8 mouse cellular contexts compared by ENCODE assay signal in the genomic region with DNA sequence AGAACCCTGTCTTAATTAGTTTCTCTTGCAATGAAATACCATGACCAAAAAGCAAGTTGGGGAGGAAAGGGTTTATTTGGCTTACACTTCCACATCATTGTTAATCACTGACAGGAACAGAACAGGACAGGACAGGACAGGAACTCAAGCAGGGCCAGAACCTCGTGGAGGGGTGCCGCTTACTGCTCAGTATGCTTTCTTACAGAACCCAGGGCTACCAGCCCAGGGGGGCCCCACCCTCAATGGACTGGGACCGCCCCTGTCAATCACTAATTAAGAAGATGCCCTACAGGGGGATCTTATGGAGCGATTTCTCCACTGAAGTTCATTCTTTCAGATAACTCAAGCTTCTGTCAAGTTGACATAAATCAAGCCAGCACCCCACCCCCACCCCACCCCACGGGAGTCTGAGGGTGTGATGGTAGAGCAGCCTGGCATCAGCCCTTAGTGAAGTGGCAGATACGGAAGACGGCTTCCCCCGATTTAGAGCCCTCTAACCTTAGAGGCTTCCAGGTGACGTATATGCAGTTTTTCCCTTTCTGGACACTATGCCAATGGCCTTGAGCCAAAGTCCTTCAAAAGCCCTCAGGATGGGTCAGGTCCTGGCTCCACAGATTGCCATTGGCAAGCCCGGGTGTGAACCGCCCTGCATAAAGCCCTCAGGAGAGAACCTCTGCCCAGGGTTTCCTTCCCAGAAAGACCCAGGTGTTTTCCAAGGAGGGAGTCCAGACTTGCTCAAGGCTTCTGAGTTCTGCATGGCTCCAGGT. TPM values are rescaled to one million over a fixed set of nuclear protein-coding genes. Genes with fewer than 3 reads are reported as not detected.
DNase-seq lines count a peak whose midpoint lies in the region; ATAC-seq and TF ChIP-seq lines count a peak whose summit lies in the region.

No protein-coding gene starts in this region.

- H3K4me1 ChIP-seq in hindbrain, embryonic 12.5 days, result peaks cover 46% of the 10 kb centered on the region
- peaks cover 38% of the 10 kb centered on the region for H3K4me1 ChIP-seq in limb, embryonic 14.5 days (ENCODE audit: control insufficient read depth, insufficient read depth, low read length)
- peaks cover 26% of the 10 kb centered on the region for H3K4me1 ChIP-seq in midbrain, postnatal 0 days (ENCODE audit: insufficient read depth, low read length)

- H3K9ac ChIP-seq in hindbrain, embryonic 12.5 days, result peak overlapping the region; percentile 83
- no peak overlapping the region for H3K9ac ChIP-seq in limb, embryonic 14.5 days (ENCODE audit: low read depth, low read length, severe bottlenecking)
- H3K9ac ChIP-seq in midbrain, postnatal 0 days (replicated peaks; ENCODE audit: low read length, poor library complexity, severe bottlenecking), result 0 out of 2 replicates have a peak overlapping the region, but pooled peaks have one; percentile 88

- H3K9me3 ChIP-seq in hindbrain, embryonic 12.5 days (replicated peaks), result no peaks in the 10 kb centered on the region
- H3K9me3 ChIP-seq in limb, embryonic 14.5 days (ENCODE audit: control insufficient read depth, low read length), result no peaks in the 10 kb centered on the region
- no peaks in the 10 kb centered on the region for H3K9me3 ChIP-seq in midbrain, postnatal 0 days (ENCODE audit: low read length)

- peaks cover 28% of the 10 kb centered on the region for H3K36me3 ChIP-seq in hindbrain, embryonic 12.5 days
- peaks cover 15% of the 10 kb centered on the region for H3K36me3 ChIP-seq in limb, embryonic 14.5 days (ENCODE audit: control insufficient read depth, insufficient read depth, low read length)
- 0 out of 2 replicates have a peak, but pooled peaks cover 23% of the 10 kb centered on the region for H3K36me3 ChIP-seq in midbrain, postnatal 0 days (ENCODE audit: insufficient read depth, low read length)

- no peak for ATAC-seq in hindbrain, embryonic 12.5 days (ENCODE audit: low FRiP score)
- no peak for ATAC-seq in limb, embryonic 14.5 days (ENCODE audit: low FRiP score, low read depth)
- no peak for ATAC-seq in midbrain, postnatal 0 days (ENCODE audit: low FRiP score)

- TF ChIP-seq POLR2A in limb, embryonic 14.5 days (IDR thresholded peaks at IDR 0.05; ENCODE audit: borderline replicate concordance, extremely low read depth, insufficient read depth, insufficient read length), result no peak

- 14% methylated on average over 11 of the region's 11 CpGs for WGBS in hindbrain, embryonic 12.5 days
- WGBS in limb, embryonic 14.5 days, result 16% methylated on average over 11 of the region's 11 CpGs
- WGBS in midbrain, postnatal 0 days, result 19% methylated on average over 11 of the region's 11 CpGs

- intact Hi-C loops in heart, postnatal 25 days (cut with DNase I), result no loop called here

- peak overlapping the region; percentile 98 for H3K27ac ChIP-seq in hindbrain, embryonic 12.5 days
- peak overlapping the region; percentile 67 for H3K27ac ChIP-seq in limb, embryonic 14.5 days (replicated peaks; ENCODE audit: low read depth, low read length)
- peak overlapping the region; percentile 97 for H3K27ac ChIP-seq in midbrain, postnatal 0 days (ENCODE audit: low read depth, low read length)

- peak overlapping the region; percentile 46 for H3K4me3 ChIP-seq in hindbrain, embryonic 12.5 days
- peak overlapping the region; percentile 79 for H3K4me3 ChIP-seq in limb, embryonic 14.5 days (replicated peaks; ENCODE audit: low read length)
- H3K4me3 ChIP-seq in midbrain, postnatal 0 days (ENCODE audit: low read depth, low read length), result peak overlapping the region; percentile 74

- peak overlapping the region; percentile 94 for H3K4me2 ChIP-seq in hindbrain, embryonic 12.5 days (replicated peaks)
- H3K4me2 ChIP-seq in limb, embryonic 14.5 days (replicated peaks; ENCODE audit: low read depth, low read length, severe bottlenecking), result peak overlapping the region; percentile 90
- H3K4me2 ChIP-seq in midbrain, postnatal 0 days (ENCODE audit: low read depth, low read length, poor library complexity, severe bottlenecking), result peak overlapping the region; percentile 87

- peak; percentile 54 for DNase-seq in heart, adult 18-20 months
- DNase-seq in heart, postnatal 25 days (ENCODE audit: low spot score), result no peak
- DNase-seq in limb, embryonic 14.5 days (ENCODE audit: low spot score), result peak; percentile 19
- peak; percentile 46 for DNase-seq in midbrain, postnatal 0 days (ENCODE audit: low spot score)
- DNase-seq in right cerebral cortex, postnatal 36 days (ENCODE audit: low spot score in 2 of 2), result no peak
- no peak for DNase-seq in left cerebral cortex, adult 18-20 months (ENCODE audit: low spot score in 2 of 2)
- no peak for DNase-seq in embryo, embryonic 9.5 days (ENCODE audit: extremely low spot score)

- no peak for TF ChIP-seq CTCF in midbrain, postnatal 0 days (IDR thresholded peaks at IDR 0.05)

- no peaks in the 10 kb centered on the region for H3K27me3 ChIP-seq in hindbrain, embryonic 12.5 days
- H3K27me3 ChIP-seq in limb, embryonic 14.5 days (ENCODE audit: control insufficient read depth, insufficient read depth, low read length), result no peaks in the 10 kb centered on the region
- no peaks in the 10 kb centered on the region for H3K27me3 ChIP-seq in midbrain, postnatal 0 days (ENCODE audit: insufficient read depth, low read length)

RNA-seq across cellular contexts. Expression of a gene that starts 1.2 kb away (rescaled TPM):
- total RNA-seq in heart, adult 18-20 months (2021), result 10 to 100 TPM; 21.1 to 21.5 TPM
- 10 to 100 TPM; 21.1 to 22.9 TPM for total RNA-seq in heart, postnatal 25 days (2021)
- polyA plus RNA-seq in hindbrain, embryonic 12.5 days (2016; fragmentation: Nextera tagmentation; extraction: Ambion mirVana), result 38.4 and 41.2 TPM in 2 replicates
- polyA plus RNA-seq in limb, embryonic 14.5 days (2012; rRNA removed), result 31.0 and 36.8 TPM in 2 replicates
- 8.2 and 10.0 TPM in 2 replicates for polyA plus RNA-seq in limb, embryonic 14.5 days (2014; fragmentation: Nextera tagmentation; extraction: Ambion mirVana)
- total RNA-seq in midbrain, postnatal 0 days (2014; rRNA removed), result 64.8 and 73.2 TPM in 2 replicates
- 10.2 and 11.1 TPM in 2 replicates for polyA plus RNA-seq in midbrain, postnatal 0 days (2015; fragmentation: Nextera tagmentation; extraction: Ambion mirVana)
- total RNA-seq in left cerebral cortex, adult 18-20 months (2021), result 10 to 100 TPM; 57.1 to 58.4 TPM

RNA-seq across cellular contexts. Expression of a gene that starts 11.6 kb away (rescaled TPM):
- total RNA-seq in heart, adult 18-20 months (2021), result 100 to 1,000 TPM; 214 to 228 TPM
- 100 to 1,000 TPM; 243 to 255 TPM for total RNA-seq in heart, postnatal 25 days (2021)
- polyA plus RNA-seq in hindbrain, embryonic 12.5 days (2016; fragmentation: Nextera tagmentation; extraction: Ambion mirVana), result 746 and 747 TPM in 2 replicates
- polyA plus RNA-seq in limb, embryonic 14.5 days (2012; rRNA removed), result 122 and 191 TPM in 2 replicates
- 658 and 664 TPM in 2 replicates for polyA plus RNA-seq in limb, embryonic 14.5 days (2014; fragmentation: Nextera tagmentation; extraction: Ambion mirVana)
- 129 and 162 TPM in 2 replicates for total RNA-seq in midbrain, postnatal 0 days (2014; rRNA removed)
- polyA plus RNA-seq in midbrain, postnatal 0 days (2015; fragmentation: Nextera tagmentation; extraction: Ambion mirVana), result 766 and 825 TPM in 2 replicates
- total RNA-seq in left cerebral cortex, adult 18-20 months (2021), result 100 to 1,000 TPM; 308 to 319 TPM

RNA-seq across cellular contexts. Expression of a gene that starts 11.7 kb away (rescaled TPM):
- 10 to 100 TPM; 11.4 to 14.3 TPM for total RNA-seq in heart, adult 18-20 months (2021)
- 10 to 100 TPM; 11.5 to 12.2 TPM for total RNA-seq in heart, postnatal 25 days (2021)
- polyA plus RNA-seq in hindbrain, embryonic 12.5 days (2016; fragmentation: Nextera tagmentation; extraction: Ambion mirVana), result 11.9 and 12.1 TPM in 2 replicates
- 9.0 and 9.1 TPM in 2 replicates for polyA plus RNA-seq in limb, embryonic 14.5 days (2012; rRNA removed)
- polyA plus RNA-seq in limb, embryonic 14.5 days (2014; fragmentation: Nextera tagmentation; extraction: Ambion mirVana), result 13.5 and 15.3 TPM in 2 replicates
- total RNA-seq in midbrain, postnatal 0 days (2014; rRNA removed), result 6.9 and 7.4 TPM in 2 replicates
- 4.8 and 7.1 TPM in 2 replicates for polyA plus RNA-seq in midbrain, postnatal 0 days (2015; fragmentation: Nextera tagmentation; extraction: Ambion mirVana)
- 1 to 10 TPM; 8.1 to 8.7 TPM for total RNA-seq in left cerebral cortex, adult 18-20 months (2021)

RNA-seq across cellular contexts. Expression of a gene that starts 20.0 kb away (rescaled TPM):
- 1 to 10 TPM; 8.1 to 9.8 TPM for total RNA-seq in heart, adult 18-20 months (2021)
- 1 to 10 TPM; 6.7 to 7.1 TPM for total RNA-seq in heart, postnatal 25 days (2021)
- 29.3 and 31.8 TPM in 2 replicates for polyA plus RNA-seq in hindbrain, embryonic 12.5 days (2016; fragmentation: Nextera tagmentation; extraction: Ambion mirVana)
- 30.5 and 40.3 TPM in 2 replicates for polyA plus RNA-seq in limb, embryonic 14.5 days (2012; rRNA removed)
- polyA plus RNA-seq in limb, embryonic 14.5 days (2014; fragmentation: Nextera tagmentation; extraction: Ambion mirVana), result 22.2 and 25.1 TPM in 2 replicates
- total RNA-seq in midbrain, postnatal 0 days (2014; rRNA removed), result 34.7 and 35.1 TPM in 2 replicates
- polyA plus RNA-seq in midbrain, postnatal 0 days (2015; fragmentation: Nextera tagmentation; extraction: Ambion mirVana), result 32.9 and 34.7 TPM in 2 replicates
- total RNA-seq in left cerebral cortex, adult 18-20 months (2021), result 10 to 100 TPM; 25.3 to 29.7 TPM

RNA-seq across cellular contexts. Expression of a gene that starts 34.4 kb away (rescaled TPM):
- total RNA-seq in heart, adult 18-20 months (2021), result 10 to 100 TPM; 13.6 to 17.2 TPM
- total RNA-seq in heart, postnatal 25 days (2021), result 10 to 100 TPM; 11.9 to 12.9 TPM
- 8.0 and 9.9 TPM in 2 replicates for polyA plus RNA-seq in hindbrain, embryonic 12.5 days (2016; fragmentation: Nextera tagmentation; extraction: Ambion mirVana)
- 33.5 and 50.8 TPM in 2 replicates for polyA plus RNA-seq in limb, embryonic 14.5 days (2012; rRNA removed)
- 12.5 and 13.7 TPM in 2 replicates for polyA plus RNA-seq in limb, embryonic 14.5 days (2014; fragmentation: Nextera tagmentation; extraction: Ambion mirVana)
- total RNA-seq in midbrain, postnatal 0 days (2014; rRNA removed), result 22.5 and 28.1 TPM in 2 replicates
- polyA plus RNA-seq in midbrain, postnatal 0 days (2015; fragmentation: Nextera tagmentation; extraction: Ambion mirVana), result 14.8 and 18.6 TPM in 2 replicates
- total RNA-seq in left cerebral cortex, adult 18-20 months (2021), result 10 to 100 TPM; 13.4 to 13.7 TPM

Comparison
In these comparisons a context has a peak if more than half of its experiments do, and no peak if none do; other contexts are left out.
1. DNase-seq: peak in heart, adult 18-20 months (2 of 2), limb, embryonic 14.5 days (single experiment) and midbrain, postnatal 0 days (single experiment); none in heart, postnatal 25 days (single experiment), right cerebral cortex, postnatal 36 days (0 of 2), left cerebral cortex, adult 18-20 months (0 of 2) and embryo, embryonic 9.5 days (single experiment).
2. Peak in every context shown above with its lines, with median percentiles within 50 percentile points of each other: H3K27ac ChIP-seq, H3K4me2 ChIP-seq and H3K4me3 ChIP-seq.